Mouse (Mus musculus): Measurements from ENCODE around the gene Ndufs6. TPM values are rescaled to one million over a fixed set of nuclear protein-coding genes. Genes with fewer than 3 reads are reported as not detected.

The Ndufs6 gene
- polyA plus RNA-seq, 1 experiment from 2014 or later, result 311 TPM

DNA sequence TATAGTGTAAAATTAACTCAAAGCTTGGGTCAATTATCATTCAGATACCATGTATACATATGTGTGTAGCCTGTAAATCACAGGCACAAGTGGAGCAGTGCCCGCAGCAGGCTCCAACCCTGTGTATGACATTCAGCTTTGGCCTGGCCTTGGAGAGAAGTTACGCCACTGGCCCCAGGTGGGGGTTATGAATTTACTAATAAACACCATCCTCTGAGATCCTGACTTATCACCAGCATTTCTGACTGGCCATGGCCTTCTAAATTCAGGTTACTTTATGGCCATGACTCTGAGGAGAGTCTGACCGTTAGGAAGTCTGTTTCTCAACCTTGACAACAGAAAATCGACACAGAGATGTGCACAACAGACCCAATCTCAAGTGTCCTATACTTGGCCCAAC, 4.9 kb downstream of the Ndufs6 start:
- Histone ChIP-seq H3K4me2 (replicated peaks; ENCODE audit: low read depth, low read length) (no peak overlapping the region), H3K27ac (ENCODE audit: low read depth, low read length) (no peak overlapping the region), H3K4me1 (replicated peaks; ENCODE audit: control insufficient read depth, insufficient read depth, low read length) (no peaks in the 10 kb centered on the region), H3K9ac (ENCODE audit: low read depth, low read length) (no peak overlapping the region), H3K36me3 (ENCODE audit: control insufficient read depth, insufficient read depth, low read length) (peaks cover 6% of the 10 kb centered on the region; the same call in 1 of the 2 replicates), H3K27me3 (ENCODE audit: control insufficient read depth, insufficient read depth, low read length) (no peaks in the 10 kb centered on the region), H3K9me3 (ENCODE audit: control insufficient read depth, low read length) (no peaks in the 10 kb centered on the region), H3K4me3 (ENCODE audit: low read depth, low read length) (no peak overlapping the region)
- DNase-seq (ENCODE audit: low spot score) (no peak), ATAC-seq (ENCODE audit: low FRiP score) (no peak)
- WGBS, result 94% methylated on average over 4 of the region's 4 CpGs

DNA sequence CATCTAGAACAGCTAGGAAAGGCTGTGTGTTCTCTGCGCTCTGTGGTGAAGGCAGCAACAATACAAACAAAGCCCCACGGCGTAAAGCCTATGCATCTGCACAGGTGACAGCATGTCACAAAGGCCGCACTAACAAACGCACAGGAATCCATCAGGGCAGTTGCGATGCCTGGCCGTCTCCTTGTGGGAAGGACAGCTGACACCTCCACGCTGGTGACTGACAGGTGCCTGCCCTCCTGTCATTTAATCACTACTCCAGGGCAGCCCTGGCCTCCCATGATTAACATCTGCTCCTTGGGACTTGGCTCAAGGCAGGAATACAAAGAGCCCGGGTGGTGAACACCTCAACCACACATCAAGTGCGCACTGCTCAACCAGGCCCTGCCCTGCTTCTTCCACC, 5.7 kb downstream of the Ndufs6 start:
- no peaks in the 10 kb centered on the region for H3K9me3 ChIP-seq (ENCODE audit: control insufficient read depth, low read length)
- ATAC-seq (ENCODE audit: low FRiP score) (no peak), DNase-seq (ENCODE audit: low spot score) (no peak)
- H3K4me3 ChIP-seq (ENCODE audit: low read depth, low read length), result no peak overlapping the region
- no peak overlapping the region for H3K4me2 ChIP-seq (replicated peaks; ENCODE audit: low read depth, low read length)
- H3K4me1 ChIP-seq (replicated peaks; ENCODE audit: control insufficient read depth, insufficient read depth, low read length), result no peaks in the 10 kb centered on the region
- H3K27me3 ChIP-seq (ENCODE audit: control insufficient read depth, insufficient read depth, low read length), result no peaks in the 10 kb centered on the region
- 90% methylated on average over 10 of the region's 10 CpGs for WGBS
- H3K27ac ChIP-seq (ENCODE audit: low read depth, low read length), result no peak overlapping the region
- H3K36me3 ChIP-seq (ENCODE audit: control insufficient read depth, insufficient read depth, low read length), result peaks cover 9% of the 10 kb centered on the region; the same call in 1 of the 2 replicates
- no peak overlapping the region for H3K9ac ChIP-seq (ENCODE audit: low read depth, low read length)

DNA sequence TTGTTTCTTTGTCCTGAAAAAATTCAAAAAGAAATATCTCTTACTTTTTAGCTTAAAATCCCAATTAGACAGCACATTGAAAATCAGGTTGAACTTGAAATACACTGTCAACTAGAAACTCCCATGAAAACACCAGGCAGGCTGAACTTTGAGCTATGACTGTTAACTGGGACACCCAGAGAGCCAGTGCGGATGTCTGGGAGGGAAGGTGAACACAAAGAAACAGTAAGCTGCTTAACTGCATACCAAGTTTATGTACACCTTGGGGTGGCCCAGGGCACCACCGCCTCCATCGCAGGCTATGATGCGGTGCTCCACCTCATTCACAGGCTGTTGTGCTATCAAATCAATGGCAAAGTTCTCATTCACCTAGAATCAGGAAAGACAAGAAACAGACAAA, 8.3 kb downstream of the Ndufs6 start:
- no peak for ATAC-seq (ENCODE audit: low FRiP score)
- no peak overlapping the region for H3K27ac ChIP-seq (ENCODE audit: low read depth, low read length)
- 95% methylated on average over 4 of the region's 4 CpGs for WGBS

DNA sequence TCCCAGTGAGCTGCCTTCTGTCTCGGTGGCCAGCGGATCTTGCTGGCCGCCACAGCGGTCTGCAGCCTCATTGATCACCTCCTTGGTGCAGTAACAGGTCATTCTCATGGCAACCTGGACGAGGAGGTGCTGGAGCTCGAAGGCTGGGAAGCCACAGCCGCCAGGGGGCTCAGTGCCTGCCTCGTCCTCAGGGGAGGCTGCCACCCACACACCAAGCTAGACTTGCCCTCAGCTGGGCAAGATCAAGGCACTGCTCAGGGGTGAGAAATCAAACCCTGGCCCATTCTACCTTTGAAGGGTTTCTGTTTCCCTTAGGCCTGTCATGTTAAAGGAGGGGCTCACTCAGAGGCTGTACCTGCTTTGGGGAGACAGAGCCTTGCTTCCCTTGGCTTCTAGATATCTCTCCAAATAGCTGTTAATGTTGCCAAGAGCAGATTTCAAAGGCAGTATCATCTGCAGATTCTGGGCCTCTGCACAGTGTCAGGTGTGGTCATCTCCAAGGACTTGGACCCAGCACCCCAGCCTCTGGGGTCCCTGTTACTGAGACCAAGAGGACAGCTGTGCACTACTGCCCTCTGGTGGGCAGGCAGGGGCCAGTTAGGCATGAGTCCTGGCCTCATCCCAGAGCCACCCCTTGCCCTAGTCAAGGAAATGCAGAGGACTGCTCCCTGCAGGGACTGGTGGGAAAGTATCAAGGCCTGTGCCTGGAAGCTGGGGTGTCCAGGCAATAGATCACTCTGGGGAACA, 18.0 kb downstream of the Ndufs6 start:
- no peak overlapping the region for H3K4me2 ChIP-seq (replicated peaks; ENCODE audit: low read depth, low read length)
- ATAC-seq (ENCODE audit: low FRiP score) (peak; percentile 76; the same call in 1 of the 2 replicates), DNase-seq (ENCODE audit: low spot score) (peak; percentile 81)
- H3K9me3 ChIP-seq (ENCODE audit: control insufficient read depth, low read length), result no peaks in the 10 kb centered on the region
- no peaks in the 10 kb centered on the region for H3K4me1 ChIP-seq (replicated peaks; ENCODE audit: control insufficient read depth, insufficient read depth, low read length)
- no peaks in the 10 kb centered on the region for H3K36me3 ChIP-seq (ENCODE audit: control insufficient read depth, insufficient read depth, low read length)
- H3K27ac ChIP-seq (ENCODE audit: low read depth, low read length), result no peak overlapping the region
- WGBS, result 29% methylated on average over 8 of the region's 8 CpGs
- H3K9ac ChIP-seq (ENCODE audit: low read depth, low read length), result no peak overlapping the region
- H3K27me3 ChIP-seq (ENCODE audit: control insufficient read depth, insufficient read depth, low read length), result no peaks in the 10 kb centered on the region; the same call in 1 of the 2 replicates
- H3K4me3 ChIP-seq (ENCODE audit: low read depth, low read length), result no peak overlapping the region

More for the DNA sequence above, 8.3 kb downstream of the Ndufs6 start:
- H3K9me3 ChIP-seq (ENCODE audit: control insufficient read depth, low read length), result no peaks in the 10 kb centered on the region
- H3K4me3 ChIP-seq (ENCODE audit: low read depth, low read length), result no peak overlapping the region
- H3K4me1 ChIP-seq (replicated peaks; ENCODE audit: control insufficient read depth, insufficient read depth, low read length), result no peaks in the 10 kb centered on the region
- no peak overlapping the region for H3K9ac ChIP-seq (ENCODE audit: low read depth, low read length)
- H3K27me3 ChIP-seq (ENCODE audit: control insufficient read depth, insufficient read depth, low read length), result no peaks in the 10 kb centered on the region
- no peak for DNase-seq (ENCODE audit: low spot score)
- no peak overlapping the region for H3K4me2 ChIP-seq (replicated peaks; ENCODE audit: low read depth, low read length)
- H3K36me3 ChIP-seq (ENCODE audit: control insufficient read depth, insufficient read depth, low read length), result peaks cover 9% of the 10 kb centered on the region; the same call in 1 of the 2 replicates

DNA sequence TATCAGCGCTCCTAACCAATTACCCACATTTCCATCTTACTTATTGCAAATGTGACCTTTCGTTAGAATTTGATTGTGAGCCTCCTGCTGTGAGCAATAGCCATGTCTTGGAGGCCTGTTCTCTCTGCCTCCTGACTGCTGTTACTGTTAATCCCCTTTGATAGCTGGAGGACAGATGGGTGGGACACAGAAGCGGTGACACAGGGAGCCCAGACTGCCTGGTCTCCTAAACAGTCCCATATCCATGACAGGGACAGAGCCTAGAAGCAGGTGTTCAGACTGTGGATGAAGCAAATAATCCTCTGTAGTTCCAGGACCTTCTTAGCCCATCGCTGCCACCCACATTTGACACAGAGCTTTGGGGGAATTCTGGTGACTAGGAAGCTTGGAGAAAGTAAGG, 21.9 kb downstream of the Ndufs6 start:
- Histone ChIP-seq H3K36me3 (ENCODE audit: control insufficient read depth, insufficient read depth, low read length) (no peaks in the 10 kb centered on the region), H3K4me2 (replicated peaks; ENCODE audit: low read depth, low read length) (no peak overlapping the region), H3K9me3 (ENCODE audit: control insufficient read depth, low read length) (no peaks in the 10 kb centered on the region), H3K9ac (ENCODE audit: low read depth, low read length) (no peak overlapping the region), H3K4me1 (replicated peaks; ENCODE audit: control insufficient read depth, insufficient read depth, low read length) (no peaks in the 10 kb centered on the region), H3K27ac (ENCODE audit: low read depth, low read length) (no peak overlapping the region), H3K27me3 (ENCODE audit: control insufficient read depth, insufficient read depth, low read length) (no peaks in the 10 kb centered on the region; the same call in 1 of the 2 replicates), H3K4me3 (ENCODE audit: low read depth, low read length) (no peak overlapping the region)
- no peak for ATAC-seq (ENCODE audit: low FRiP score)
- 65% methylated on average over 4 of the region's 4 CpGs for WGBS
- DNase-seq (ENCODE audit: low spot score), result no peak

DNA sequence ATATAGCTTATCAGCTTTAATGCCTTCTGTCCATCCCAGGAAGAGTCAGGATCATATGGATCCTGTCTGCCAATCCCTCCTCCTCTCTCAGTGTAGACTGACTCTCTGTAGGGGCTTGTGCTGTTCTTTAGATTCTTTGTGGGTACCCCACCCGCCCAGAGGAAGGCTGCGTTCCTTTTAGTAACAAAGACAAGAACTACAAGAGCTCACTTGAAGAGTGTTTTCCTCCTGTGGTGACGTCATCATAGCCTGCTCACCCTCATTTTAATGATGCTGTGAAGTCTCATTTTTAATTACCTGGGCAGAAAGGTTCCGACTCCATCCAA, 22.3 kb downstream of the Ndufs6 start:
- 56% methylated on average over 4 of the region's 4 CpGs for WGBS
- Histone ChIP-seq H3K4me2 (replicated peaks; ENCODE audit: low read depth, low read length) (no peak overlapping the region), H3K27ac (ENCODE audit: low read depth, low read length) (no peak overlapping the region), H3K4me1 (replicated peaks; ENCODE audit: control insufficient read depth, insufficient read depth, low read length) (no peaks in the 10 kb centered on the region), H3K9ac (ENCODE audit: low read depth, low read length) (no peak overlapping the region), H3K27me3 (ENCODE audit: control insufficient read depth, insufficient read depth, low read length) (no peaks in the 10 kb centered on the region; the same call in 1 of the 2 replicates), H3K9me3 (ENCODE audit: control insufficient read depth, low read length) (no peaks in the 10 kb centered on the region), H3K4me3 (ENCODE audit: low read depth, low read length) (no peak overlapping the region), H3K36me3 (ENCODE audit: control insufficient read depth, insufficient read depth, low read length) (no peaks in the 10 kb centered on the region)
- DNase-seq (ENCODE audit: low spot score), result no peak
- ATAC-seq (ENCODE audit: low FRiP score), result no peak

DNA sequence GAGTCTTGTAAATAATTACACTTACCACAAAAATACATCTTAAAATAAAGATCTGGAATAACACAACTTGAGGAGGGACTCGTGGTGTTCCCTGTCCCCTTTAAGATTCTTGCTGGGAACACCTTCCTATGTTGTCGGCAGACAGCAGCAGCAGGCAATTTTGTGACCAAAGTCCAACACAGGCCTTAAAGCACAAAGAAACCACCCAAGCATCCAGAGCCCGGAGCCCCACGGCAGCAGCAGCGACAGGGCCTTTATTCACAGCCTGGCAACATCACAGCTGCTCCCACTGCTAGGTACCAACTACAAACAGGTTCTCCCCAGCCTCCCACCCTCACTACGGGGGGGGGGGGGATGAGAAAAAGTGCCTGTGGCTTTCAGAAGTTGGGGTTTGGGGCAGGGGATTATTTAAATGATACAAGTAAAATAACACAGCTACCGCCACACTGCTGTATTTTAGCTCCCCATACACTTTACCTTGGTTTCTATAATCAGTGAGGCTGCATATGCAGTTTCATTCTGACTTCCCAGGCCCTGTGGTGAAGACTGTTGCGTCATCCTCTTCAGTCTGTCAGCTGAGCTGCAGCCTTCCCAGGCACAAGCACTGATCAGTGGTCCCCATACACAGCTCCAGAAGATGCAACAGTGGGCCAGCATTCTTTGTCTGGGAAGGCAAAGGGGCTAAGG, 22.8 kb downstream of the Ndufs6 start:
- H3K4me3 ChIP-seq (ENCODE audit: low read depth, low read length), result no peak overlapping the region
- H3K9ac ChIP-seq (ENCODE audit: low read depth, low read length), result no peak overlapping the region
- no peaks in the 10 kb centered on the region; the same call in 1 of the 2 replicates for H3K27me3 ChIP-seq (ENCODE audit: control insufficient read depth, insufficient read depth, low read length)
- no peaks in the 10 kb centered on the region for H3K4me1 ChIP-seq (replicated peaks; ENCODE audit: control insufficient read depth, insufficient read depth, low read length)
- H3K36me3 ChIP-seq (ENCODE audit: control insufficient read depth, insufficient read depth, low read length), result no peaks in the 10 kb centered on the region
- no peak overlapping the region for H3K4me2 ChIP-seq (replicated peaks; ENCODE audit: low read depth, low read length)
- H3K27ac ChIP-seq (ENCODE audit: low read depth, low read length), result no peak overlapping the region
- ATAC-seq (ENCODE audit: low FRiP score), result no peak; the same call in 1 of the 2 replicates
- WGBS, result 34% methylated on average over 7 of the region's 8 CpGs
- no peaks in the 10 kb centered on the region for H3K9me3 ChIP-seq (ENCODE audit: control insufficient read depth, low read length)
- peak; percentile 45 for DNase-seq (ENCODE audit: low spot score)

DNA sequence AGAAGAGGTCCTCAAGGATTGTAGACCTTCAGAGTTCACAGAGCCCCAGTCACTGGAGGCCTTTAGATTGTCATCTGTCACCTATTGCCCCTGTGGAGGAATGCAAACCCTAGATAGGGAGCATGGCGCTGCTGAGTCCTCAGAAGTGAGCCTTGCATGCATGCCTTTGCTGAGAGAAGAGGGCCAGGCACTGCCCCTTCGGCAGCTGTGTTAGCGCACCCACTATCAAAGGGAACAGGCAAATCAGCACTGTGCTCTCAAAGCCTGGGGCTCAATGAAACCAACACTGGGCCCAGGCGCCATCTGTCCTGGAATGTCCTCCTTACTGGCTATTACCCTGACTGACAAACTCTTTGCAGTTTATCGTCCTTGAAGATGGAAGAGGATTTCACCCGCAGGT, 23.6 kb downstream of the Ndufs6 start:
- Histone ChIP-seq H3K9ac (ENCODE audit: low read depth, low read length) (no peak overlapping the region), H3K27ac (ENCODE audit: low read depth, low read length) (no peak overlapping the region), H3K27me3 (ENCODE audit: control insufficient read depth, insufficient read depth, low read length) (no peaks in the 10 kb centered on the region; the same call in 1 of the 2 replicates), H3K4me3 (ENCODE audit: low read depth, low read length) (no peak overlapping the region), H3K9me3 (ENCODE audit: control insufficient read depth, low read length) (no peaks in the 10 kb centered on the region), H3K36me3 (ENCODE audit: control insufficient read depth, insufficient read depth, low read length) (no peaks in the 10 kb centered on the region), H3K4me2 (replicated peaks; ENCODE audit: low read depth, low read length) (no peak overlapping the region), H3K4me1 (replicated peaks; ENCODE audit: control insufficient read depth, insufficient read depth, low read length) (no peaks in the 10 kb centered on the region)
- WGBS, result 59% methylated on average over 6 of the region's 6 CpGs
- no peak for DNase-seq (ENCODE audit: low spot score)
- no peak for ATAC-seq (ENCODE audit: low FRiP score)

DNA sequence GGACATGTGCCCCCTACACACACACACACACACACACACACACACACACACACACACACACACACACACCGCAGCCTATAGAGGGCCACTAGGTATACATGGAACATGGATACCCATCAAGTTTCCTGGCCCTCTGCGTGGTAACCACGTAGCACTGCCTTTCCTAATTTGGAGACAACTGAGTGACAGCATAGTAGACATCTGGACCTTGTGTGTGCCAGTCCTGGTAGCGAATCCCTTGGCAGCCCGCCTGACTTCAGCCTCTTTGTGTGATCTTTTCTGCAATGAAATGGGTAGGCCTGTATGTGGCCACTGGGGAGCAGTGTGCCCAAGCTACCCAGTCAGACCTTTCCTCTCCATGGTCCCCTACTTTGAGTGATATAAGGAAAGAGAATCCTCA, 29.0 kb downstream of the Ndufs6 start:
- H3K36me3 ChIP-seq (ENCODE audit: control insufficient read depth, insufficient read depth, low read length), result no peaks in the 10 kb centered on the region
- no peaks in the 10 kb centered on the region for H3K27me3 ChIP-seq (ENCODE audit: control insufficient read depth, insufficient read depth, low read length)
- H3K27ac ChIP-seq (ENCODE audit: low read depth, low read length), result no peak overlapping the region
- ATAC-seq (ENCODE audit: low FRiP score) (no peak), DNase-seq (ENCODE audit: low spot score) (no peak)
- WGBS, result 86% methylated on average over 5 of the region's 5 CpGs
- no peak overlapping the region for H3K4me2 ChIP-seq (replicated peaks; ENCODE audit: low read depth, low read length)
- no peaks in the 10 kb centered on the region for H3K9me3 ChIP-seq (ENCODE audit: control insufficient read depth, low read length)
- no peak overlapping the region for H3K4me3 ChIP-seq (ENCODE audit: low read depth, low read length)
- H3K9ac ChIP-seq (ENCODE audit: low read depth, low read length), result no peak overlapping the region
- H3K4me1 ChIP-seq (replicated peaks; ENCODE audit: control insufficient read depth, insufficient read depth, low read length), result no peaks in the 10 kb centered on the region
